Mouse (Mus musculus): ENCODE results near the gene Cd44.

- no peak for TF ChIP-seq POLR2A (IDR thresholded peaks at IDR 0.05; ENCODE audit: insufficient read length, low read depth)
- no peak for TF ChIP-seq MAX (IDR thresholded peaks at IDR 0.05; ENCODE audit: low read depth)
- TF ChIP-seq USF1 (IDR thresholded peaks at IDR 0.05; ENCODE audit: low read depth), result no peak
- no peak for TF ChIP-seq POLR2AphosphoS2 (IDR thresholded peaks at IDR 0.05; ENCODE audit: insufficient read length, low read depth)
- TF ChIP-seq E2F4 (IDR thresholded peaks at IDR 0.05; ENCODE audit: insufficient read depth), result no peak
- TF ChIP-seq TCF12 (IDR thresholded peaks at IDR 0.05; ENCODE audit: insufficient read depth, poor library complexity, severe bottlenecking), result no peak
- no peak for TF ChIP-seq MYOD1 (IDR thresholded peaks at IDR 0.05; ENCODE audit: control insufficient read depth in 1 of 3, insufficient read length in 2 of 3, low read depth in 2 of 3)
- TF ChIP-seq MYOG (IDR thresholded peaks at IDR 0.05; ENCODE audit: control insufficient read depth in 1 of 3, insufficient read depth in 1 of 3, insufficient read length in 2 of 3, low read depth in 2 of 3), result no peak
- TF ChIP-seq REST (IDR thresholded peaks at IDR 0.05; ENCODE audit: insufficient read depth, insufficient read length), result no peak
- TF ChIP-seq CEBPB (IDR thresholded peaks at IDR 0.05; ENCODE audit: insufficient read depth, poor library complexity, severe bottlenecking), result no peak
These were observed 38.8 kb downstream of the Cd44 start for GRCm38 (mm10) chr2:102862706-102863105.

Measured in myocyte (in vitro differentiated cells).